Mouse (Mus musculus) heart, postnatal 0 days (tissue): Measurements from ENCODE around the gene Nptn. TPM values are rescaled to one million over a fixed set of nuclear protein-coding genes. Genes with fewer than 3 reads are reported as not detected.

ENCODE experiments used
- ATAC-seq: fragments of 200-750 bp; cut with Nextera tagmentation; 2 replicates; pipeline ENCODE4 v1.8.0; 2017; ENCODE audit warnings: low read depth, moderate number of reproducible peaks, moderate library complexity; ENCODE audit not compliant: insufficient read depth
- DNase-seq: peaks from one replicate; pipeline ENCODE4 v3.0.0-alpha.2; 2016; ENCODE audit warnings: low spot score
- H3K27ac ChIP-seq: fragments of 300-500 bp; sonication (generic); 2 replicates; pipeline ENCODE4 v1.5.1; 2014; ENCODE audit warnings: low read depth, mild to moderate bottlenecking
- H3K27me3 ChIP-seq: fragments of 300-500 bp; sonication (generic); 2 replicates; pipeline ENCODE4 v1.6.1; 2014; ENCODE audit warnings: low read length, mixed read lengths; ENCODE audit not compliant: control insufficient read depth, insufficient read depth
- H3K36me3 ChIP-seq: fragments of 300-500 bp; sonication (generic); replicated peaks from 2 replicates; pipeline ENCODE4 v1.6.1; 2014; ENCODE audit warnings: low read length, mixed read lengths; ENCODE audit not compliant: control insufficient read depth, insufficient read depth
- H3K4me1 ChIP-seq: fragments of 300-500 bp; sonication (generic); 2 replicates; pipeline ENCODE4 v1.6.1; 2014; ENCODE audit warnings: antibody characterized with exemption; ENCODE audit not compliant: control insufficient read depth, insufficient read depth
- H3K4me2 ChIP-seq: fragments of 300-500 bp; sonication (generic); 2 replicates; pipeline ENCODE4 v1.6.1; 2014; ENCODE audit warnings: low read depth, mild to moderate bottlenecking, low read length, moderate library complexity
- H3K4me3 ChIP-seq: fragments of 300-500 bp; sonication (generic); 2 replicates; pipeline ENCODE4 v1.5.1; 2014; ENCODE audit warnings: low read depth, low read length
- H3K9ac ChIP-seq: fragments of 300-500 bp; sonication (generic); replicated peaks from 2 replicates; pipeline ENCODE4 v1.6.1; 2014; ENCODE audit warnings: low read depth, low read length, mixed read lengths
- H3K9me3 ChIP-seq: fragments of 300-500 bp; sonication (generic); replicated peaks from 2 replicates; pipeline ENCODE4 v1.6.1; 2016; ENCODE audit warnings: low read length; ENCODE audit not compliant: control insufficient read depth
- CTCF ChIP-seq: IDR thresholded peaks from 2 replicates; pipeline ENCODE4 v1.5.1; 2016; ENCODE audit warnings: antibody characterized with exemption, control low read depth, low read depth
- EP300 ChIP-seq: IDR thresholded peaks from 2 replicates; pipeline ENCODE4 v1.6.1; 2016; ENCODE audit warnings: antibody characterized with exemption, low read depth
- WGBS: fragments of 180-500 bp; shearing (Covaris S2); extraction: QIAGEN DNeasy Blood & Tissue Kit; methylation state at CpG from one replicate; pipeline ENCODE4 v1.1.7; 2014; 5-methylcytosine and 5-hydroxymethylcytosine counted together
- polyA plus RNA-seq: library from polyadenylated mRNA; unstranded; fragments of >200 nt; fragmentation: Nextera tagmentation; extraction: Ambion mirVana; gene quantifications from 2 replicates; pipeline ENCODE4 v1.2.1, GENCODE M21; 2015
- total RNA-seq: library from RNA; depleted of rRNA; stranded (reverse); fragments of >200 nt; gene quantifications from 2 replicates; pipeline ENCODE4 v1.2.3, GENCODE M21; 2014; ENCODE audit warnings: low replicate concordance; rRNA removed

The Nptn gene
- total and polyA plus RNA-seq, 2 experiments from 2014 or later = 101 to 402 TPM

- Histone ChIP-seq H3K9ac (no peak overlapping the region), H3K4me3 (no peak overlapping the region), H3K4me2 (no peak overlapping the region), H3K27ac (no peak overlapping the region), H3K27me3 (no peaks in the 10 kb centered on the region), H3K36me3 (no peaks in the 10 kb centered on the region), H3K9me3 (peaks cover 8% of the 10 kb centered on the region; the same call in 1 of the 2 replicates), H3K4me1 (no peaks in the 10 kb centered on the region)
- ATAC-seq = no peak
- TF ChIP-seq EP300 (no peak), CTCF (no peak)
- no peak for DNase-seq
- WGBS = 85% methylated on average over 2 of the region's 2 CpGs
These were observed 116.4 kb downstream of the Nptn start for GRCm38 (mm10) chr9:58698486-58698885.

- ATAC-seq (no peak), DNase-seq (no peak)
- no peaks in the 10 kb centered on the region for H3K27me3 ChIP-seq
- no peaks in the 10 kb centered on the region for H3K36me3 ChIP-seq
- no peaks in the 10 kb centered on the region for H3K4me1 ChIP-seq
- H3K4me2 ChIP-seq = no peak overlapping the region
- no peak overlapping the region for H3K9ac ChIP-seq
- TF ChIP-seq CTCF = no peak
- no peak for TF ChIP-seq EP300
- no peak overlapping the region for H3K4me3 ChIP-seq
- no peak overlapping the region for H3K27ac ChIP-seq
- WGBS = 79% methylated on average over 2 of the region's 2 CpGs
- no peaks in the 10 kb centered on the region for H3K9me3 ChIP-seq
These were observed 119.7 kb downstream of the Nptn start for GRCm38 (mm10) chr9:58701751-58702150.

GRCm38 (mm10) chr9:58703766-58704165, 121.7 kb downstream of the Nptn start:
- Histone ChIP-seq H3K4me2 (no peak overlapping the region), H3K4me3 (no peak overlapping the region), H3K27ac (no peak overlapping the region), H3K9ac (no peak overlapping the region), H3K36me3 (no peaks in the 10 kb centered on the region), H3K27me3 (no peaks in the 10 kb centered on the region), H3K4me1 (no peaks in the 10 kb centered on the region), H3K9me3 (no peaks in the 10 kb centered on the region)
- TF ChIP-seq EP300 = no peak
- TF ChIP-seq CTCF = no peak
- ATAC-seq (no peak), DNase-seq (no peak)
- 86% methylated on average over 7 of the region's 7 CpGs for WGBS

GRCm38 (mm10) chr9:58706024-58706423, 124.0 kb downstream of the Nptn start:
- no peaks in the 10 kb centered on the region for H3K36me3 ChIP-seq
- no peak overlapping the region for H3K27ac ChIP-seq
- no peak overlapping the region for H3K4me3 ChIP-seq
- DNase-seq (no peak), ATAC-seq (no peak)
- no peak overlapping the region for H3K4me2 ChIP-seq
- WGBS = 71% methylated on average over 7 of the region's 7 CpGs
- no peak for TF ChIP-seq EP300
- TF ChIP-seq CTCF = no peak
- no peaks in the 10 kb centered on the region for H3K27me3 ChIP-seq
- no peak overlapping the region for H3K9ac ChIP-seq
- no peaks in the 10 kb centered on the region for H3K4me1 ChIP-seq
- no peaks in the 10 kb centered on the region for H3K9me3 ChIP-seq

Other genes starting within 250 kb of the Nptn start
- gene Tbc1d21, start 211.8 kb upstream of the Nptn start, total RNA-seq = not detected in 2 replicates
- not detected in 2 replicates for gene Tbc1d21, start 211.8 kb upstream of the Nptn start, polyA plus RNA-seq
- gene Insyn1, start 93.6 kb upstream of the Nptn start, total RNA-seq = 9.6 and 13.6 TPM in 2 replicates
- gene Insyn1, start 93.6 kb upstream of the Nptn start, polyA plus RNA-seq = 0.77 and 0.80 TPM in 2 replicates
- gene Cd276, start 26.8 kb upstream of the Nptn start, total RNA-seq = 14.2 and 27.6 TPM in 2 replicates
- gene Cd276, start 26.8 kb upstream of the Nptn start, polyA plus RNA-seq = 13.1 and 14.5 TPM in 2 replicates
- gene Rec114, start 161.7 kb downstream of the Nptn start, total RNA-seq = not detected in 2 replicates
- 2.6 and 3.6 TPM in 2 replicates for gene Rec114, start 161.7 kb downstream of the Nptn start, polyA plus RNA-seq
- 7.4 and 10.9 TPM in 2 replicates for gene Hcn4, start 241.2 kb downstream of the Nptn start, total RNA-seq
- 0.61 and 0.99 TPM in 2 replicates for gene Hcn4, start 241.2 kb downstream of the Nptn start, polyA plus RNA-seq